Mouse (Mus musculus) thymus, postnatal 0 days (tissue): ENCODE results near the gene Gm20662. TPM values are rescaled to one million over a fixed set of nuclear protein-coding genes. Genes with fewer than 3 reads are reported as not detected.

Experiments
- DNase-seq: peaks from one replicate; pipeline ENCODE4 v3.0.0-alpha.2; 2015; ENCODE audit warnings: low spot score
- polyA plus RNA-seq: library from polyadenylated mRNA; unstranded; fragments of >200 nt; fragmentation: Nextera tagmentation; extraction: Ambion mirVana; gene quantifications from 2 replicates; pipeline ENCODE4 v1.2.1, GENCODE M21; 2015

The Gm20662 gene
- polyA plus RNA-seq, 1 experiment from 2014 or later = not detected

GRCm38 (mm10) chr9:108052885-108053664 is 56.9 kb downstream of the Gm20662 start, which contains the start of gene Amigo3:
Amigo3 (plus strand) TSS chr9:108053159.
- peak; percentile 96 for DNase-seq

DNA sequence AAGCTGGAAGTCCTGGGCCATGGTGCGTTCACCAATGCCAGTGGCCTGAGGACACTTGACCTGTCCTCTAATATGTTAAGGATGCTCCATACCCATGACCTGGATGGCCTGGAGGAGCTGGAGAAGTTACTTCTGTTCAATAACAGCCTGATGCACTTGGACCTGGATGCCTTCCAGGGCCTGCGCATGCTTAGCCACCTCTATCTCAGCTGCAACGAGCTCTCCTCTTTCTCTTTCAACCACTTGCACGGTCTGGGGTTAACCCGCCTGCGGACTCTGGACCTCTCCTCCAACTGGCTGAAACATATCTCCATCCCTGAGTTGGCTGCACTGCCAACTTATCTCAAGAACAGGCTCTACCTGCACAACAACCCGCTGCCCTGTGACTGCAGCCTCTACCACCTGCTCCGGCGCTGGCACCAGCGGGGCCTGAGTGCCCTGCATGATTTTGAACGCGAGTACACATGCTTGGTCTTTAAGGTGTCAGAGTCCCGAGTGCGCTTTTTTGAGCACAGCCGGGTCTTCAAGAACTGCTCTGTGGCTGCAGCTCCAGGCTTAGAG is 57.6 kb downstream of the Gm20662 start:
- DNase-seq = no peak

DNA sequence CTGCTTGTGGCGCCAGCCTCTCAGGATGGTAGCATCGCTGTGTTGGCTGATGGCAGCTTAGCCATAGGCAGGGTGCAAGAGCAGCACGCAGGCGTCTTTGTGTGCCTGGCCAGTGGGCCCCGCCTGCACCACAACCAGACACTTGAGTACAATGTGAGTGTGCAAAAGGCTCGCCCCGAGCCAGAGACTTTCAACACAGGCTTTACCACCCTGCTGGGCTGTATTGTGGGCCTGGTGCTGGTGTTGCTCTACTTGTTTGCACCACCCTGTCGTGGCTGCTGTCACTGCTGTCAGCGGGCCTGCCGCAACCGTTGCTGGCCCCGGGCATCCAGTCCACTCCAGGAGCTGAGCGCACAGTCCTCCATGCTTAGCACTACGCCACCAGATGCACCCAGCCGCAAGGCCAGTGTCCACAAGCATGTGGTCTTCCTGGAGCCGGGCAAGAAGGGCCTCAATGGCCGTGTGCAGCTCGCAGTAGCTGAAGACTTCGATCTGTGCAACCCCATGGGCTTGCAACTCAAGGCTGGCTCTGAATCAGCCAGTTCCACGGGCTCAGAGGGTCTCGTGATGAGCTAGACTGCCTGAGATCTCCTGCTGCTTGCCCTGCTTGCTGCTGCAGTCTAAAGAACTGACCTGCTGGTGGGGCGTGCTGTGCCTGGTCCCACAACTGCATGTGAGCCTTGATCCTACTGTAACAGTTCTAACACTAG is 58.3 kb downstream of the Gm20662 start:
- no peak for DNase-seq

GRCm38 (mm10) chr9:108055061-108055460 is 58.9 kb downstream of the Gm20662 start:
- no peak for DNase-seq

- no peak for DNase-seq
Measured at GRCm38 (mm10) chr9:108055661-108056237, 59.6 kb downstream of the Gm20662 start.

GRCm38 (mm10) chr9:108056361-108057261 is 60.5 kb downstream of the Gm20662 start:
- DNase-seq = no peak

DNA sequence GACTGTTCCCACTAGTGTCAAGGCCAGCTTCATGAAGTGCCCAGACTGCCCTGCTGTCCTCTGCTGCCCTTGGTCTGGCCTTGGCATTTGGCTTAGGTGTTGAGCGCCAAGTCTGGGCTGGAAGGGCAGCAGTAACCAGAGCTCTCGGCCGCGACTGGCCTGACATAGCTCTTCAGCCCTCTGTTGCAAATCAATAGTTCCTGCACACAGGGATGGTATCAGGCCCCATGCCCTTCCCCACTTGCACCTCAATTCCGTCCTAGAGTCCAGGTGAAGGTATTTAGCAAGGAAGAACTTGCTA is 61.1 kb downstream of the Gm20662 start:
- no peak for DNase-seq

GRCm38 (mm10) chr9:108058291-108058690 is 62.1 kb downstream of the Gm20662 start:
- no peak for DNase-seq

GRCm38 (mm10) chr9:108062142-108062541 is 66.0 kb downstream of the Gm20662 start:
- DNase-seq = no peak

DNA sequence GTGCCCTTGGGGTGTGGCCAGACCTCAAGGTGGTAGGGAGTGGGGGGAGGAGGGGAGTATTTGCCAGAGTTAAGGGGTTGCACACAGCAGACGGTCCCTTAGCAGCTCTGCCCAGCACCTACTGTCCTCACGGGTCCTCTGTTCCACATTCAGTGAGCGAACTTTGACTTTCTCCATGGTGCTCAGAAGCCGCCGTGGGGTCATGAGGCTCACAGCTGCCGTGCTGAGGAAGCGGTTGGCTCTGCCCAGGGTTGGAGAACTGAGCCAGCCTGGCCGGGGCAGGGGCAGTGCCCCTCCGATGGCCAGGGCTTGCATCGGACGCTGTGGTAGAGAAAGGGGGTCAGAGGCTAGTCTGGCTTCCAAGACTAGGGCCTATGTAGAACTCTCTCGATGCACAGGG is 67.2 kb downstream of the Gm20662 start:
- DNase-seq = no peak

- DNase-seq = peak; percentile 71
Measured at GRCm38 (mm10) chr9:108065491-108066011, 69.4 kb downstream of the Gm20662 start.

DNA sequence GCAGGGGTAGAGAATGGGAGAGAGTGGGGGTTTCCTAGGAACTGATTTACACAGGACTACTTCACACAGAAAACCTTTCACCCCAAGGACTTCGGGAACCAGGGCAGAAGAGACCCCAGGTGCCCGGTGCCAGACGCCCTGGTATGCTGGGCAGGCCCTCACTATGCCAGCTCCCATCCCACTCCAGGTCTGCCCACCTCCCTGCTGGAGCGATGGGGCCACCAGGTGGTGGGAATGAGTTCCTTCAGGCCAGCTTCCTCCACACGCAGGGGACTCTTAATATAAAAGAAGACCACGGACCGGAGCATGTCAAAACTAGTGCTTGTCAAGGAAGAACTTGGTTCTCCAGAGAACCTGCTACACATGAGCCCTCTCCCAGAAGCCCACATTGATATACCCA is 71.0 kb downstream of the Gm20662 start:
- DNase-seq = no peak

- DNase-seq = peak; percentile 87
Measured at GRCm38 (mm10) chr9:108067900-108068299, 71.8 kb downstream of the Gm20662 start.

DNA sequence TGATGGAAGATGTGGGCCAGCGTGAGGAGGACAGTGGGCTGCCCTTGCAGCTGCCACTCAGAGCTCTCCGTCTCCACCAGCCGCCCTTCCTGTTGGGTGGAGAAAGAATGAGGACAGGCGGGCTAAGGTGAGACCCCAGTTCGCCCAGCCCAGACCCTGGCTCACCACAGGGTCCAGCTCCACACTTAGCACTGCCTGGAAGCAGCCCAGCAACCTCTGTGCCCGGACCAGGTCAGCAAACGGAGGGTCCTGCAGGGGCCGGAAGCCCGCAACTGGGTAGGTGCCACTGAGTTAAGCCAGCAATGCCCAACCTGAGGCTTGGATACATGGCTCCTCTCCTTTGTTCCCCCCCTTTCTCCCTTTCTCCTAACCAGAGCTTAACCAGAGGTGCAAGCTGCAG is 72.9 kb downstream of the Gm20662 start:
- no peak for DNase-seq

DNA sequence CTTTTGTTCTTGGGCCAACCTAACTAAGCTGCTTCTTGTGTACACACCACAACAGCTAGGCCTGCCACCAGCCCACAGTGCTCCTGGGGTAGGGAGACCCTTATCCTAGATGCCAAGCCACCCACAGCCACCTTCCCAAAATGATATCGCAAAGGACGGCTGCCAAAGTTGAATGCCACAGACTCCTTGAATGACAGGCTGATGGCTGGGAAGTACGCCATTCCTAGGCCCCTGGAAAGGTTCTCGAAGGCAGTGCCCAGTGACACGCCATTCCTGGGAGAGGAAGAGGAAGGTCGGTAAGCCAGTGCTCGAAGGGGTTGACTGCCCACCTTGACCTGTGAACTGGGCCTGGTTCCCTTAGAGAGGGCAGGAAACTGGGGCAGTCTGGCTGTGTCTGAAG is 73.4 kb downstream of the Gm20662 start:
- no peak for DNase-seq

DNA sequence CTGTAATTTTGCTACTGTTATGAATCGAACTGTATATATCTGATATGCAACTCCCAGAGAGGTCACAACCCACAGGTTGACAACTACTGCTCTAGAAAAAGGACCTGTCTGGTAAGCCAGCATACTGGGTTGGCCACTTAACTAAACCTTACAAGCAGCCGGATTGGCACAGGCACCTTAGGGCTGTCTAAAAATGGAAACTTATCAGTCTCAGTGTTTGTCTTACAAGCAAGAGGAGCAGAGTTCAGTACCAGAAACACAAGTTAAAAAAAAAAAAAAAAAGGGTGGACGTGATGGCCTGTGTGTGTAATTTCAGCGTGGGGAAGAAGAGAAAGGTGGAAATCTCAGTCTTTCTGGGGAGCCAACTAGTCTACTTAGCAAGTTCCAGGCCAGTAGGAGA is 75.7 kb downstream of the Gm20662 start:
- DNase-seq = no peak

GRCm38 (mm10) chr9:108072481-108072924 is 76.4 kb downstream of the Gm20662 start:
- DNase-seq = no peak

- DNase-seq = no peak
Measured at GRCm38 (mm10) chr9:108073141-108073930, 77.2 kb downstream of the Gm20662 start.

GRCm38 (mm10) chr9:108080168-108080567 is 84.0 kb downstream of the Gm20662 start, which contains the start of gene Mst1:
Mst1 (plus strand) TSS chr9:108080436.
- no peak for DNase-seq

- no peak for DNase-seq
Measured at GRCm38 (mm10) chr9:108082549-108082948, 86.4 kb downstream of the Gm20662 start.
